Mouse (Mus musculus) limb, embryonic 15.5 days (tissue): ENCODE data around the gene Gm20388. TPM values are rescaled to one million over a fixed set of nuclear protein-coding genes. Genes with fewer than 3 reads are reported as not detected.

Experiments
- ATAC-seq: fragments of 200-750 bp; cut with Nextera tagmentation; 2 replicates; pipeline ENCODE4 v1.8.0; 2017; ENCODE audit warnings: low read depth, moderate TSS enrichment; ENCODE audit not compliant: insufficient number of reproducible peaks, low FRiP score, low TSS enrichment
- H3K27ac ChIP-seq: fragments of 300-500 bp; sonication (generic); 2 replicates; pipeline ENCODE4 v1.5.1; 2015; ENCODE audit warnings: moderate library complexity, mild to moderate bottlenecking, inconsistent platforms
- H3K27me3 ChIP-seq: fragments of 300-500 bp; sonication (generic); 2 replicates; pipeline ENCODE4 v1.6.1; 2015; ENCODE audit warnings: inconsistent platforms
- H3K36me3 ChIP-seq: fragments of 300-500 bp; sonication (generic); 2 replicates; pipeline ENCODE4 v1.6.1; 2015; ENCODE audit warnings: inconsistent platforms
- H3K4me1 ChIP-seq: fragments of 300-500 bp; sonication (generic); 2 replicates; pipeline ENCODE4 v1.6.1; 2015; ENCODE audit warnings: inconsistent platforms
- H3K4me2 ChIP-seq: fragments of 300-500 bp; sonication (generic); 2 replicates; pipeline ENCODE4 v1.6.1; 2015; ENCODE audit warnings: mild to moderate bottlenecking, inconsistent platforms
- H3K4me3 ChIP-seq: fragments of 300-500 bp; sonication (generic); 2 replicates; pipeline ENCODE4 v1.5.1; 2015; ENCODE audit warnings: mild to moderate bottlenecking, inconsistent platforms
- H3K9ac ChIP-seq: fragments of 300-500 bp; sonication (generic); 2 replicates; pipeline ENCODE4 v1.6.1; 2015; ENCODE audit warnings: inconsistent platforms
- H3K9me3 ChIP-seq: fragments of 300-500 bp; sonication (generic); 2 replicates; pipeline ENCODE4 v1.6.1; 2016; ENCODE audit warnings: inconsistent platforms
- WGBS: fragments of 180-500 bp; shearing (Covaris S2); methylation state at CpG from one replicate; pipeline ENCODE4 v1.1.7; 2015; 5-methylcytosine and 5-hydroxymethylcytosine counted together
- polyA plus RNA-seq: library from polyadenylated mRNA; unstranded; fragments of >200 nt; fragmentation: Nextera tagmentation; extraction: Ambion mirVana; gene quantifications from 2 replicates; pipeline ENCODE4 v1.2.1, GENCODE M21; 2015

Gene Gm20388
- polyA plus RNA-seq, 1 experiment from 2014 or later = 4.9 TPM

DNA sequence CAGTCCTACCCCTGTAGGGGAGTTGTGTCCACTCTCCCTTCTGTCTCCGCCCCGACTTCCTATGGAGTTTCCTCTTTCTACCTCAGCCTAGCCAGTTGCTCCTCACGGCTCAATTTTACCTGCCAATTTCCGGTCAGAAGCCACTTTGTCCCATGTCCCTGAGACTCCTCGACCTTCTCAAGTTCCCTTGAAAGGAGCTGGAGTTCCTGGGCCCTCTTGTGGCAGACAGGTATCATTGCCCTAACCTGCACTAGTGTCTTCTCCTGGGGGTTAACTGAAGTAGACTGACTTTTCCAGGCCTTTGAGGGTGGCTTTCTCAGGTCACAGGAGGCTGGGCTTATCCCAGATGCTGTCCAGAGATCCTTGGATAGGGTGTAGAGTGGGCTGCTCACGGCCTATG is 897.1 kb downstream of the Gm20388 start:
- H3K27me3 ChIP-seq = peaks cover 23% of the 10 kb centered on the region
- no peak overlapping the region for H3K27ac ChIP-seq
- no peaks in the 10 kb centered on the region for H3K9me3 ChIP-seq
- no peaks in the 10 kb centered on the region for H3K36me3 ChIP-seq
- no peak for ATAC-seq
- no peak overlapping the region for H3K9ac ChIP-seq
- WGBS = 46% methylated on average over 6 of the region's 6 CpGs
- no peaks in the 10 kb centered on the region for H3K4me1 ChIP-seq
- no peak overlapping the region for H3K4me3 ChIP-seq
- no peak overlapping the region for H3K4me2 ChIP-seq

GRCm38 (mm10) chr8:120809050-120809449 is 898.4 kb downstream of the Gm20388 start:
- Histone ChIP-seq H3K27me3 (peaks cover 19% of the 10 kb centered on the region), H3K4me2 (no peak overlapping the region), H3K36me3 (no peaks in the 10 kb centered on the region), H3K9me3 (no peaks in the 10 kb centered on the region), H3K9ac (no peak overlapping the region), H3K4me1 (0 out of 2 replicates have a peak, but pooled peaks cover 3% of the 10 kb centered on the region), H3K4me3 (no peak overlapping the region), H3K27ac (no peak overlapping the region)
- WGBS = 71% methylated on average over 7 of the region's 7 CpGs
- ATAC-seq = no peak

GRCm38 (mm10) chr8:120811953-120812352 is 901.3 kb downstream of the Gm20388 start:
- H3K9ac ChIP-seq = no peak overlapping the region
- 0 out of 2 replicates have a peak, but pooled peaks cover 3% of the 10 kb centered on the region for H3K4me1 ChIP-seq
- no peak overlapping the region for H3K4me2 ChIP-seq
- no peaks in the 10 kb centered on the region for H3K9me3 ChIP-seq
- no peak overlapping the region for H3K4me3 ChIP-seq
- H3K27me3 ChIP-seq = peaks cover 4% of the 10 kb centered on the region; the same call in 1 of the 2 replicates
- ATAC-seq = no peak
- H3K36me3 ChIP-seq = no peaks in the 10 kb centered on the region
- WGBS = 74% methylated on average over 2 of the region's 2 CpGs
- H3K27ac ChIP-seq = no peak overlapping the region

GRCm38 (mm10) chr8:120813028-120813427 is 902.4 kb downstream of the Gm20388 start:
- WGBS = 46% methylated on average over 2 of the region's 2 CpGs
- no peaks in the 10 kb centered on the region for H3K9me3 ChIP-seq
- H3K9ac ChIP-seq = no peak overlapping the region
- H3K4me3 ChIP-seq = no peak overlapping the region
- ATAC-seq = no peak
- H3K36me3 ChIP-seq = no peaks in the 10 kb centered on the region
- no peak overlapping the region for H3K27ac ChIP-seq
- peaks cover 4% of the 10 kb centered on the region; the same call in 1 of the 2 replicates for H3K27me3 ChIP-seq
- 0 out of 2 replicates have a peak, but pooled peaks cover 3% of the 10 kb centered on the region for H3K4me1 ChIP-seq
- no peak overlapping the region for H3K4me2 ChIP-seq

- WGBS = 70% methylated on average over 7 of the region's 7 CpGs
- H3K9me3 ChIP-seq = no peaks in the 10 kb centered on the region
- no peak overlapping the region for H3K9ac ChIP-seq
Measured at GRCm38 (mm10) chr8:120813839-120814238, 903.2 kb downstream of the Gm20388 start.

GRCm38 (mm10) chr8:120816371-120816770 is 905.7 kb downstream of the Gm20388 start:
- H3K27me3 ChIP-seq = peaks cover 15% of the 10 kb centered on the region
- H3K4me1 ChIP-seq = 0 out of 2 replicates have a peak, but pooled peaks cover 3% of the 10 kb centered on the region
- no peak overlapping the region for H3K4me3 ChIP-seq
- H3K36me3 ChIP-seq = no peaks in the 10 kb centered on the region
- H3K9me3 ChIP-seq = no peaks in the 10 kb centered on the region
- H3K27ac ChIP-seq = no peak overlapping the region
- H3K4me2 ChIP-seq = no peak overlapping the region
- H3K9ac ChIP-seq = no peak overlapping the region
- ATAC-seq = no peak
- 82% methylated on average over 5 of the region's 5 CpGs for WGBS

More at GRCm38 (mm10) chr8:120813839-120814238, 903.2 kb downstream of the Gm20388 start:
- H3K27me3 ChIP-seq = peaks cover 4% of the 10 kb centered on the region; the same call in 1 of the 2 replicates
- 0 out of 2 replicates have a peak, but pooled peaks cover 3% of the 10 kb centered on the region for H3K4me1 ChIP-seq
- H3K27ac ChIP-seq = no peak overlapping the region
- H3K36me3 ChIP-seq = no peaks in the 10 kb centered on the region
- no peak overlapping the region for H3K4me3 ChIP-seq
- no peak overlapping the region for H3K4me2 ChIP-seq
- ATAC-seq = no peak

DNA sequence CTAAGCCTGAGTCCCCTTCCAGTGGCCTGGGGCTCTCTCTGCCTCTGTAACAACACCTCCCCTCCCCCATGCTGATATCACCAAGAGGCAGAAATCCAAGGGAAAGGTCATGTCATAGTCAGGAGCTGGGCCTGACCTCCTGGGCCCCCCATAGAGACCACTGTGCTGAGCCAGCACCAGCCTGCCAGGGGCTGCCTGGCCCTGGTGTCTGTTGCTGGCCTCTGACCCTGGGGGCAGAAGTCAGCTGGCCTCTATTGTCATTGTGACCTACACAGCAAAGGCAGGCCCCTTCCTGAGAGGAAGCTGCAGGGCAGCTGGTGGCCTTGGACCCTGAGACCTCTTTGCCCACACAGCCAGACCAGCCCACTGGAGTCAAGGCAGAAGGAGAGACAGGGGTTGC is 909.3 kb downstream of the Gm20388 start:
- H3K4me2 ChIP-seq = no peak overlapping the region
- H3K4me1 ChIP-seq = no peaks in the 10 kb centered on the region
- H3K9ac ChIP-seq = no peak overlapping the region
- H3K9me3 ChIP-seq = no peaks in the 10 kb centered on the region
- no peak overlapping the region for H3K4me3 ChIP-seq
- peaks cover 17% of the 10 kb centered on the region for H3K27me3 ChIP-seq
- no peak for ATAC-seq
- H3K36me3 ChIP-seq = no peaks in the 10 kb centered on the region
- H3K27ac ChIP-seq = no peak overlapping the region

GRCm38 (mm10) chr8:120821399-120822170 is 910.9 kb downstream of the Gm20388 start:
- 27% methylated on average over 9 of the region's 9 CpGs for WGBS
- peaks cover 17% of the 10 kb centered on the region for H3K27me3 ChIP-seq
- H3K27ac ChIP-seq = no peak overlapping the region
- H3K4me1 ChIP-seq = no peaks in the 10 kb centered on the region
- H3K9ac ChIP-seq = no peak overlapping the region
- H3K36me3 ChIP-seq = no peaks in the 10 kb centered on the region
- ATAC-seq = no peak
- H3K4me3 ChIP-seq = no peak overlapping the region
- H3K4me2 ChIP-seq = no peak overlapping the region
- no peaks in the 10 kb centered on the region for H3K9me3 ChIP-seq

DNA sequence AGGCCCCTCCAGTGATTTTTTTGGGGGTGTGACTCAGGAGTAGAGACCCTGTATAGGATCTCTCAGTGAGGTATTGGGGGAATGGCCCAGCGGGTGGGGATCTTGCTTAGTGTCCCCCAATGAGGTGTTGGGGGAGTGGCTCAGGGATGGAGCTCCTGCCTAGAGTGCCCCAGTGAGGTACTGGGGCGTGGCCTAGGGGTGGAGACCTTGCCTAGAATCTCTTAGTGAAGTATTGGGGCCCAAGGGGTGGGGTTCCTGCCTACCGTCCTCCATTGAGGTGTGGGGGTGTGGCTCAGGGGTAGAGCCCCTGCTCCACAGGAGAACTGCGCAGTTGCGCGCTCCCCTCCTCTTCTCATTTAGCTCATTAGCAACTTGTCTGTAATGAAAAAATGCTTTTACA is 912.7 kb downstream of the Gm20388 start:
- Histone ChIP-seq H3K27ac (no peak overlapping the region), H3K4me2 (no peak overlapping the region), H3K9ac (no peak overlapping the region), H3K27me3 (peaks cover 25% of the 10 kb centered on the region), H3K4me1 (no peaks in the 10 kb centered on the region), H3K4me3 (no peak overlapping the region), H3K36me3 (no peaks in the 10 kb centered on the region), H3K9me3 (no peaks in the 10 kb centered on the region)
- whole genome bisulfite sequencing = 47% methylated on average over 6 of the region's 6 CpGs
- ATAC-seq = no peak

DNA sequence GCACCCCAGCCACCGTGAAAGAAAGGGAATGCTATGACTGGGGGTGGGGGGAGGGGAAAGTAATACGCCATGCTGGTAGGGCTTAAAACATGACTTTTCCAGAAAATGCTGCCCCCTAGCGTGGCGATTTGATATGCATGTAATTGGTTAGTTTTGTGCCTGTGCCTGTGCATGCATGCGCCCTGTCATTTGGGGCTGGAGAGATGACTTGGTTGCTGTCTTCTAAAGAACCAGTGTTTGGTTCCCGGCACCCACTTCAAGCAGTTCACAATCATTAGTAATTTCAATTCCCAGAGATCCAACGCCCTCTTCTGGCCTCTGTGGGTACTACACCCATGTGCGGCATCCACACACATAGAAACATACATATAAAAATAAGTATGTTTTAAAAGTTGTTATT is 913.2 kb downstream of the Gm20388 start:
- H3K27ac ChIP-seq = no peak overlapping the region
- no peak overlapping the region for H3K4me2 ChIP-seq
- no peak for ATAC-seq
- peaks cover 28% of the 10 kb centered on the region for H3K27me3 ChIP-seq
- no peaks in the 10 kb centered on the region for H3K9me3 ChIP-seq
- 61% methylated on average over 8 of the region's 8 CpGs for WGBS
- no peaks in the 10 kb centered on the region for H3K36me3 ChIP-seq
- no peak overlapping the region for H3K4me3 ChIP-seq
- no peak overlapping the region for H3K9ac ChIP-seq
- no peaks in the 10 kb centered on the region for H3K4me1 ChIP-seq

- 52% methylated on average over 7 of the region's 7 CpGs for WGBS
- Histone ChIP-seq H3K27me3 (peaks cover 32% of the 10 kb centered on the region), H3K27ac (no peak overlapping the region), H3K4me2 (no peak overlapping the region), H3K9me3 (no peaks in the 10 kb centered on the region), H3K9ac (no peak overlapping the region), H3K36me3 (no peaks in the 10 kb centered on the region), H3K4me1 (no peaks in the 10 kb centered on the region), H3K4me3 (no peak overlapping the region)
- no peak for ATAC-seq
Measured at GRCm38 (mm10) chr8:120824638-120825037, 914.0 kb downstream of the Gm20388 start.

DNA sequence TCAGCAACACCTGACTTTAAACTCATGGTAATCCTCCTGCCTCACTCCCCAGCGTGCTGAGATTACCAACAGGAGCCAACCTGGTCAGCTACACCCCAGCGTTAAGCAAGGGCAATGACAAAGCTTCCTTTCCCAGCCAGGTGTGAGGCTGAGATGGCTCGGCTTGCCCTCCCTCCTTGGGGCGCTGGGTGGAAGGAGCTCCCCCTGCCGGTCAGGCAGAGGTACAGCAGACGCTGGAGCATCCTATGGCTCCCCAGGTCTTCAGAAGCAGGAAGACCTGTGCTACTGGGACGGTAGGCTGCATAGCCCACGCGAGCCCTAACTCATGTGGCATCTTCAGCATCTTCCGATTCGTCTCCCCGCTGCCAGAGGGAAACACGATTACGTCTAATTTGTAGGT is 917.6 kb downstream of the Gm20388 start:
- ATAC-seq = no peak
- 11% methylated on average over 14 of the region's 14 CpGs for WGBS
- no peak overlapping the region for H3K27ac ChIP-seq
- H3K4me2 ChIP-seq = no peak overlapping the region
- H3K9ac ChIP-seq = no peak overlapping the region
- 0 out of 2 replicates have a peak, but pooled peaks cover 2% of the 10 kb centered on the region for H3K4me1 ChIP-seq
- no peak overlapping the region for H3K4me3 ChIP-seq
- H3K9me3 ChIP-seq = no peaks in the 10 kb centered on the region
- H3K36me3 ChIP-seq = no peaks in the 10 kb centered on the region
- peaks cover 43% of the 10 kb centered on the region for H3K27me3 ChIP-seq
